Mouse (Mus musculus) Muller cell, postnatal 12 days (primary cell): ENCODE results near the gene Tfr2.

Source experiments
- DNase-seq: peaks from one replicate; pipeline ENCODE4 v3.0.0-alpha.2; 2015; ENCODE audit errors: inconsistent ontology term

Tfr2 gene

GRCm38 (mm10) chr5:137569665-137570064 is at the start of gene Tfr2:
TSS of gene Tfr2 (plus strand) at chr5:137569840.
- no peak for DNase-seq

GRCm38 (mm10) chr5:137521861-137522260 is 47.8 kb upstream of the Tfr2 start:
- DNase-seq, result no peak

- no peak for DNase-seq
These were observed 46.9 kb upstream of the Tfr2 start for GRCm38 (mm10) chr5:137522711-137523110.

GRCm38 (mm10) chr5:137523396-137524250 is 46.0 kb upstream of the Tfr2 start:
- no peak for DNase-seq

- DNase-seq, result no peak
These were observed 45.5 kb upstream of the Tfr2 start for GRCm38 (mm10) chr5:137524251-137524515.

GRCm38 (mm10) chr5:137524671-137525070 is 45.0 kb upstream of the Tfr2 start:
- DNase-seq, result no peak

- DNase-seq, result no peak
These were observed 44.1 kb upstream of the Tfr2 start for GRCm38 (mm10) chr5:137525511-137525910.

- peak; percentile 62 for DNase-seq
These were observed 43.3 kb upstream of the Tfr2 start for GRCm38 (mm10) chr5:137526192-137526936.

GRCm38 (mm10) chr5:137527413-137527812 is 42.2 kb upstream of the Tfr2 start:
- no peak for DNase-seq

GRCm38 (mm10) chr5:137528247-137528968 is 41.2 kb upstream of the Tfr2 start:
- DNase-seq, result no peak

- DNase-seq, result no peak
These were observed 40.2 kb upstream of the Tfr2 start for GRCm38 (mm10) chr5:137529221-137529995.

GRCm38 (mm10) chr5:137530075-137530474 is 39.6 kb upstream of the Tfr2 start:
- no peak for DNase-seq

GRCm38 (mm10) chr5:137530588-137531413 is 38.8 kb upstream of the Tfr2 start:
- peak; percentile 85 for DNase-seq

GRCm38 (mm10) chr5:137531414-137532130 is 38.1 kb upstream of the Tfr2 start:
- peak; percentile 65 for DNase-seq

GRCm38 (mm10) chr5:137532131-137532807 is 37.4 kb upstream of the Tfr2 start:
- DNase-seq, result peak; percentile 48

- DNase-seq, result no peak
These were observed 36.9 kb upstream of the Tfr2 start for GRCm38 (mm10) chr5:137532808-137533116.

- DNase-seq, result peak; percentile 100
These were observed 36.4 kb upstream of the Tfr2 start, which contains the start of the genes Epo and Gnb2 for GRCm38 (mm10) chr5:137533117-137533827. TSS of gene Epo (minus strand) at chr5:137533242. TSS of gene Gnb2 (minus strand) at chr5:137533510.

GRCm38 (mm10) chr5:137534762-137535161 is 34.9 kb upstream of the Tfr2 start:
- no peak for DNase-seq

GRCm38 (mm10) chr5:137535318-137535717 is 34.3 kb upstream of the Tfr2 start:
- no peak for DNase-seq
